Mouse (Mus musculus): ENCODE results near the gene Ppp3ca.

Gene Ppp3ca

DNA sequence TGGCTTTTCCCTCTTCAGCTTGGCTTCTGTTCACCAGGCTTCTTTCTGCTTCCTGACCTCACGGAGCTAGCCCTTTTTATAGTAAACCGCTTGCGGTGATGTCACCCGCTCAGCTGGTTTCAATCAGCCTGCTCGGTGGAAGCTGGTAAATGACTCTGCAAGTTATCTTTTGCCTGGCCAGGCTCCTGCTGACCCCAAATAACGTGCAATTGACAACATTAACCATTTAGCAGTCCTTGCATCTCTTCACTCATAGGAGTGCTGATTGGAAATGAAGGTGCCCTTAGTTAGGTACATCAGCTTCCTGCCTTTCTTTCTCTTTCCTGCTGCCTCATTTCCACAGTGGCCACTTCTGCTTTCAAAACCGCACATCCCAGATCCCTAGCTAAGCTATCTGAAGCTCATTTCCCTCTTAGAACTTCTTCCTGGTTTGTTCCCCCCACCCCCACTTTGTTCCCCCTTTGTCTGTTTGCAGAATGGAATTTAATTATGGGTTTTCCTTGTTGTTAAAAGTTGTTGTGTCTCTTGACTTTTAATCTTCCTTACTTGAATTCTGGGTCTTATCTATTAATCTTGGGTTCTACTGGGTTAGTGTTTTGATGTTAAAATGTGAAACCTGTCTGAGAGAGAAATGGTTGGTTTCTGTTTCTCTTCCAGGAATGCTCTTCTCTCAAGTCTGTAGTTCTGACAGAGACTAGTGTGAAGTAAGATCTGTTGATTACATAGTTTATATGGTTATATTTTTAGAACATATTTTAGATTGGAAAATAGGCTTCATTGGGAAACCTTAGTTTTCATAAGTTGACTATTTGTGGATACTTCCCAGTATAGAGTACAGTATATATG lies 55.6 kb downstream of the Ppp3ca start:
- DNase-seq (ENCODE audit: low spot score in 2 of 2) = peak; percentile 41 to 64

DNA sequence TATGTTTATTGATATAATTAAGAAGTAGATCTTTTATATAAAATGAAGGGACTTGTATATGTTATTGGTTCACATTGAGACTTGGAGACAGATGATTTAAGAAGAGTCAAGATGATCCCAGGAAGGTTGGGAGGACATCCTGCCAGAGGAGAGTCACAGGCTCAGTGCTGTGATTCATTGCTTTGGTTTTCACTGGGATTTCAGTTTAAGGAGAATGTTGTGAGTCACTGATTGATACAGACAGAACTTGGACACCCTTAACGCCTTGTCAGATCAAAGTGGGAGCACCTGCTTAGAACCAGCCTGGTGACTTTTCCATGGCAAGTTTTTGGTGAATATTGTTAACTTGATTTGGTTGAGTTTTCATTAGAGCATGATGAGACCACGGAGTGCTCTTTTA lies 58.0 kb downstream of the Ppp3ca start:
- DNase-seq (ENCODE audit: low spot score in 2 of 2) = no peak

DNA sequence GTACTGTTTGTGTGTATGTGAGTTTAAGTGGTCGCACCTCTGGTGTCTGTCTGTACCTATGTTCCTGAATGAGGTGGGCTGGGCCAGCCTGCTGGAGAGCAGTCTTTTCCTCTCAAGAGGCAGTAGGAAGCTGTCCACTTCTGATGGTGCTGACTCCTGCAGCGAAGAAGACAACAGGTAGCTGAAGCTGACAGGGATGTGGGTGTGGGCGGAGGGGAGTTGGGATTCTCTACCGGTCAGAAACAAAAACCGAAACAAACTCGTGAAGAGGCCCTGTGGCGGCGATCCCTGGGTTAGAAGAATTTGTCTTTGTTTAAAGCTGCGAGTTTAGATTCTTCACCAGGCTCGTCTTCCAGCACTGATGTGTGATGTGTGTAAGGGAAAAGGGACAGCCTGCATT lies 60.1 kb downstream of the Ppp3ca start:
- DNase-seq (ENCODE audit: low spot score in 2 of 2) = no peak

DNA sequence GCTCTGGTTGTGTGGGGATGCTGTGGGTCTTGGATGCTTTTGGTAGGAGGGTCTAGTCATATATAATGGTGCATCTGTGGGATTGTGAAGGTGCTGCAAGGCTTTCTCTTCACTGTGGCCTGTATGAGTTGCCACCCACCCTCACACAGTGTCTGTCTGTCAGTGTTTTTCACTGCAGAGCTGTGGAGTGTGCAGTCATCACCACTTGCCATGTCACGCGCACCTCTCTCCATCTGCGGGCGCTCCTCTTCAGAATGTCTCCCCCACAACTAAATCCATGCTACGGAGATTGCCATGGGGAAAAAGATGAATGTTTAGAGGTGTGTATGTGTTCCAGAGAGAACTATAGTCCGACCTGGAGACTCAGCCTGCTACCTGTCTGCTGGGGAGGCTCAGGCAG lies 61.7 kb downstream of the Ppp3ca start:
- no peak for DNase-seq (ENCODE audit: low spot score in 2 of 2)

DNA sequence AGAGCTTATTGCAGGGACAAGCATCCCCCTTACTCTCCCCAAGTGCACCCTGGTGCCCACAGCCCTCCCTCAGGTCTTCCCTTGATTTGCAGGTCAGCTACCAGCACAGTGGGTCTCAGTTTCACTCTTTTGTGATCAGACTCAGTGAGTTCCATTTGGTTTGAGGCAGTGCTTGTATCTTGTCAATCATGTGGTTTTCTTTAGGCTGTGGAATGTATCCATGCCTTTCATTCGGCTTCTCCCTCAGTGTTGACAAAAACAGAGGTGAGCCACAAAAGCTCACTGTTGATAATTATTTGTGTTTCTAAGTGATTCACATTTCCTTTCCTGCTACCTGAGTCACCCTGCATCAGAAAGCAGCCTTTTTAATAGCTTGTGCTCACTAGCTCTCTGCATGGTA lies 66.1 kb downstream of the Ppp3ca start:
- DNase-seq (ENCODE audit: low spot score in 2 of 2) = no peak

DNA sequence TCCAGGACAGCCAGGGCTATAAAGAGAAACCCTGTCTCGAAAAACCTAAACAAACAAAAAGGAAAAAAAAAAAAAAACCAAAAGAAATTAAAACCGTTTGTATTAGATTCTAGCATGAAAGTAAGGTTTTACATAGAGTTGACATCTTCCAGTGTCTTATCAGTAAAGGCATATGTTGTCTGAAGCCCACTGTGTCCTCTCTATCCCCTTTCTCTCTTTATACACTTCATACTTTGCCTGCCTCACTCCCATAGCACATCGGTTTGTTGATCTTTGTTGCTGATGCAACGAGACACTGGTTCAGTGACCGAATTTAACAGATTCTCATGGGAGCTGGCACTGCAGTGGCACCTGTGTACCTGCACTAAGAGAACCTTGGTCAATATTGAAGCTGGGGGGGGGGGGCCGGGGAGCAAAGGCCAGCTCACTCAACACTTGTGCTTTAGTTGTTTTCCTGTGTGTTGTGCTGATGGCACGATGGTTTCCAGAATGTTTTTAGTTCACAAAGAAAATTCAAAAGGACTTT lies 66.9 kb downstream of the Ppp3ca start:
- DNase-seq (ENCODE audit: low spot score in 2 of 2) = no peak

DNA sequence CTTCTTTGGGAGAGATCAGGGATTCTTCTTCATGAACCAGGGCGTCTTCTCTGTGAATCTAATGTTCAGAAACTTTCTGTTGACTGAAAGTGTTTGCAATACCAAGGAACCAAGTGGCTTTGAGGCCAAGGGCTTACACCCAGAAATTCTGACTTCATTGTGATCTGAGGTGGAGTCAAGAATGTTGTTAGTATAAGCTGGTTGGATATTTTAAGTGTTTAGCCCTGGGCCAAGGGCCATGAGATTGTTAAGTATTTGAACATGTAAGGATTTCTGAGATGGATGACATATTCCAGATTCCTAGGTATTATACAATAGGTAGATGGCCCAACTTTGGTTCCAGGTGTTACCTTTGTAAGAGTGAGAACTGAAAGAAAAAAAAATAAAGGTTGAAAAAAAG lies 68.5 kb downstream of the Ppp3ca start:
- no peak for DNase-seq (ENCODE audit: low spot score in 2 of 2)

DNA sequence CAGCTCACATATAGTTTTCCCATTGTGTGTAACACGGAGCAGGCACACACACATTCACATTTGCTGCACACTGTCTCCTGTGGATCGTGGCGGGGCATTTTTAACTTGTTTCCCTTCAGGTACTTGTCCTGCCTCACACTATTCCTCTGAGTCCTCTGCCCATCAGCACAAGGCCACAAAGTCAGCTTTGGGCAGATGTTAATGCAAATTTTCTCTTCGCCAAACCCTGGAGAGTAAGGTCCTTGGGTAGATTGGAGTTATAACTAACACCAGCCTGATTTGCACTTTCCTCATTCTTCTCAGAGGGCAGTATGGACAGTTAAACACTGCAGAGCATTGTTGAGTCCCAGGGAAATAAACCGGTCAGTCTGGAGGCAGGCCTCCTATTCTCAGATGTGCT lies 69.0 kb downstream of the Ppp3ca start:
- DNase-seq (ENCODE audit: low spot score in 2 of 2) = no peak

DNA sequence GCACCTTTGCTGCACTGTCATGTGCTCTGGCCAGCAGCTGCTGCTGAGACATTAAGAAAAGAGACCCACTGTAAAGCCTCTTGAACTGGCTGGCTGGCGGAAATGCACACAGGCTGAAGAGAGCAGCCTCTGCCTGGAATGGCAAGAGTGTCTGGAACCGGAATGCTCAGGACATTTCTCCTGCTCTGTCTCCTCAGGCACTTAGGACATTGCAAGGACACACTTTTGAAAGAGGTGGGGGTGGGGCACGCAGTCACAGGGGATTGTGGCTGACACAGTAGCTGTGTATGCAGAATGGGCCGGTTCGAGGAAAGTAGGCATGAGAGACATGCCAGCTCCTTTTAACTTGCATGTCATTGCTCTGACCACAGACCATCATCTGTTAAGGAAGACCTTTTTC lies 71.7 kb downstream of the Ppp3ca start:
- DNase-seq (ENCODE audit: low spot score in 2 of 2) = no peak

DNA sequence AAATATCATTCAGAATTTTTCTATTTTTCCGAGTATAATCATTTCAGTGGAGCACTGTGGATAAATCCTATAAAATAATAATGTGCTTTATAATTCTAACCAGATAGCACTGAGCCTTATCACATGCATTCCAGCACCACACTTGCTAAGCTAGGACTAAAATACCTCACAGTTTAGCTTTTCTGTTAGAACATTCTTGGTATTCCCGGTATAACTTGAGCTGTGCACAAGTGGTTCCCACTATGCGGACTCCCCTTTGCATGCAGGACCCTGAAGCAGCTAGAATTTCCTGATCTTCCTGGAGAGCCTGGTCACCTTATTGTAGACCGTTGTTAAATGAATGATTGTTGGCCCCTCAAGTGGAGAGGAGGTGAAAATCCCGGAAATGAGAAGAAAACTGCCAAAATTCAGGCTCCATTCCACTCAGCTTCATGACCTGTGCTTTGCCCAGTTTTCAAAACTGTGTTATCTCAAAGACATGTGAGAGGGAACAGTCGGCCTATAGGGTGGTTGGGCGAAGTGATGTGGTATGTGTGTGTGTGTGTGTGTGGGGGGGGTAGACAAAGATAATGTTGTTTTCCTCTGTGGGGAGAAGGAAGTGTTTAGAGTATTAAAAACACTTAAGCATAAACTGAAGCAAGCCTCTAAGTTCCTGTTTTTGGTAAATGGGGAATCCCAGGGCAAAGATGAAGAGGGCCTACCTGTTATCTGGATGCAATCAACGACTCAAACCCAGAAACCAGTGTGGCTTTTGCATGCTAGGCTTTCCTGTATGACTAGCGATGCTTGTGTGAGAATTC lies 72.5 kb downstream of the Ppp3ca start:
- DNase-seq (ENCODE audit: low spot score in 2 of 2) = no peak

DNA sequence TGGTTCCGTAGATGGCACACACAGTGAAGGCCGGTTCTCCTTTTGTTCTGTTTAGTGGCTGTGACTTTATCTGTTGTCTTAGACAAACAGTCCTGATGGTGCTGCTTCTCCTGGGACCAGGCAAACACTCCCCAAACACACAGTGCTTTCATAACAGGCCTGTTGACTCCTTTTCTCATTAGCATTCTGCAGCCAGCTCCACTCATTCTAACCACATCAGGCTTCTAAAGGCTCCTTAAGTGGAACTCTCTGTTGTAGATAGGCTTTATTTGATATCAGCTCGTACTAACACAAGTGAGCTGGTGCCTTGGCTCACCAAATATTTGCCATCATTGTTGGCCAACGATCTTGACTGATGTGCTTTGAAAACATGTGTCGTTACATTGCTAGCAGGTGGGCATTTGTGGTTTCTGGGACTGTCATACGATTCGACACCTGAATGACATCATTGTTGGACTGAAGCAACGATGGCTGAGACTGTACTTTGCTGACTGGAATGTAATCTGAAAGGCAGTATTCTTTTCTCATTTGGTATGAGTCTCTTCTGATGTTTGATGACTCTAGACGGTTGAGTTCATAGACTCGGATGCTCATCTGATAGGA lies 74.5 kb downstream of the Ppp3ca start:
- DNase-seq (ENCODE audit: low spot score in 2 of 2) = no peak

DNA sequence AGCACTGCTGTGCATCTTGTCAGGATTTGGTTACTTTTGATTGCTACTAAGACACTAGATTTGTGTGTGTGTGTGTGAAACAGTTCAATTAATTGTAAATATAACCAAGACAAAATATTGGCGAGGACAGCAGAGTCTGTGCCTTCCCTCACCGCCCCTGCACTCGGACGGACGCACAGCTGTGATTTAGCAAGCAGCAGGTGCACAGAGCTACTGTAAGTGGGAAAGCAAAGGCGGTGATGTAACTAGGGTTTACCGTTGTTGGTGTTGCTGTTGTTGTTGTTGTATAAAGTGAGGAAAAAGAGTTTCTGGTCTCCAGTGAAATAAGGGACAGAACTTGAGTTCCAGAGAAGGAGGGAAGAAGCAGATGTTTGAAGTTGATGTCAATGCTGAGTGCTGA lies 75.5 kb downstream of the Ppp3ca start:
- DNase-seq (ENCODE audit: low spot score in 2 of 2) = no peak

DNA sequence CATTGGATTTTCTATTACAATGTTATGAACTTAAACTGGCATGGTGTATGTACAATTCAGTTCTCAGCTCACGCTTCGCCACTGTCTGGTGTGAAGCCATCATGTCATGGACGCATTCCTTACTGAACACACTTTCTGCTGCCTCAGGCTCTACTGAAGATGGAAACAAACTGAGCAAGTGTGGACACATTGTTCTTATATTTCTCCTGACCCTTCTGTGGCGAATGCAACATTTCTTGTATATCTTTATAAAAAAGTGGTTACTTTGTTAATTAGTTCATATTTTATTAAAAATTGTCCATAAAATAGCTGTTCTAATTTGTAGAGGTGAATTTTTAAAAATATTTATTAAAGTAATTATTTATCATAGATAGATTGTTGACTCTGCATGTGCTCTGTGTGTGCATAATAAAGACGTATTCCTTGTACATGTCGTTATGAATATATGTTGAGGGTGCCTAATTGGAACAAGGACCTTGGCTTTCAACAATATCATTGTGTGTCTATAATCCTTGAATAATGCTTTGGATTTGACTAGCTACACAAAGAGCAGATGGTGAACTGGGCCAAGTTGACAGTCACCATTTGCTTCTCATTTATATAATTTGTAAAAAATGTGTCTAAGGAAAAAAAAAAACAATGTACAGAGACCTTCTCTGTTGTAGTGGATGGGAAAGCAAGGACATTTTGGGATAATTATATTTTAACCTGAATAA lies 79.0 kb downstream of the Ppp3ca start:
- DNase-seq (ENCODE audit: low spot score in 2 of 2) = no peak

DNA sequence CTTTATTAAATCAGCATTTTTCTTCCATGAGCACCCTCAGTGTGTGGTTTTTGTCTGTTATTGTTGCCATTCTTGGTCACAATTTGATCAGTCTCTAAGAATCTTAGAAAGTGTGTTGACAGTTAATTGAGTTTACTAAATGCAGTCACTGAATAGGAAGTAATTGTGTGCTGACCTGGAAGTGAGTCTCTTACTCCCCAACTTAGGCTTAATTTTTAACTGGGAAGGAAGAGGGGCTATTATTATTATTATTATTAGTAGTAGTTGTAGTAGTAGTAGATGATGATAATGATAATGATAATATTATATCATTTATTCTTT lies 79.5 kb downstream of the Ppp3ca start:
- no peak for DNase-seq (ENCODE audit: low spot score in 2 of 2)

DNA sequence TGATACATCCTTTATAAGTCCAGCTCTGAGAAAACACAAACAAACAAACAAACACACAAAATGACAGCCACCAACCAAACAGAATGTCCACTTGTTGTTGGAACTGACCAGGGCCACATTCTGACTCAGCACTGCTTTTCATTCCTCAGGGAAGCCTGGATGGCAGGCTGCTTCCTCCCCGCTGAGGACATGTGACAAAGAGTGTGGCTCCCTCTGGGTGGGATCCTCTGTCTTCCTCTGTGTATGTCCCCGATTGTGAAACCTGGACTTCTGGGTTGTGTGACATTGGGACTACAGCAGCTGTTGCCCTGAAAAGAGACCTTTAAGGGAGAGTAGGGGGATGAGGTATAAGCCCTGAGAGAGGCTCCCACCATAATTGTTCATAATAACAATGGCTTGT lies 80.0 kb downstream of the Ppp3ca start:
- no peak for DNase-seq (ENCODE audit: low spot score in 2 of 2)

DNA sequence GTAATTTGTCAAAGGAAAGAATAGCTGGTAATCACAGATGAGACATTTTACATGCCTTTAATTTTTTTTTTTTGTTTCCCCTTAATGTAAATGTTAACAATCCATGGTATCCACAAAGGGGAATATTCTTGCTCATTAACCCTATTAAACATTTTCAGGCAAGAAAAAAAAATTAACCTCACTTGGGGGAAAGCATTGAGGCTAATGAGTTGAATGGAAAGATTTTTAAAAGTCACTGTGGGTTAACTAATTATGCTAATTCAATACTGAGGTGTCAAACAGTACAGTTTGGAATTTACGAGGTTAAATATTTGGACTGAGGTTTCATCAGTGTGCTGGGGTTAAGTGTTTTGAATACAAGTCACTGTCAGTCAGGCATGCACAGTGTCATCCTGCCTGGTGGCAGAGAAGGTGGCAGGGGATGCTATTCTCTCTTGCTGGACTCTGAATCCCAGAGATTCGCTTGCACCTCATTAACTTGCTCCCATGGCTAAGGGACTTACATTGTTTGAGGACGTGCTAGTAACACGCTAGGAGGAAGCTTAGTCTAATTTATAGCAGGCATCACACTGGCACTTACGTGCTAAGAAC lies 82.3 kb downstream of the Ppp3ca start:
- DNase-seq (ENCODE audit: low spot score in 2 of 2) = no peak

DNA sequence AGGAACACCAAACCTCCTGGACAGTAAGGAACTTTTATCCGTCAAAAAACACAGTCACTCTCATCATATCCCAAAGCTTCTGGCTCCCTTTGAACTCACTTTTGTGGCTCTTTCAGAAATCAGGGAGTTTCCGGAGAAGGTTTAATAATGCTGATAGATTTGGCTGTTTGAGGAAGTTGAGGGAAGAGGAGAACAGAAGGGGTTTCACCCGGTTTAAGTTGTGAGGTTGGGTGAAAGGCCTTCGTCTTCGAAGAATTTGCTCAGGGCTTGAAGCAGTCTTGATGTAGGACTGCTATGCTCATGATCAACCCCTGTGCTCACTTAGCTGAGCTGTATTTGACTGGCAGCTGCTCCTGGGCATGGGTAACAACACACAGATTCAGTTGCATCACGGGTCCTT lies 86.2 kb downstream of the Ppp3ca start:
- DNase-seq (ENCODE audit: low spot score in 2 of 2) = no peak

DNA sequence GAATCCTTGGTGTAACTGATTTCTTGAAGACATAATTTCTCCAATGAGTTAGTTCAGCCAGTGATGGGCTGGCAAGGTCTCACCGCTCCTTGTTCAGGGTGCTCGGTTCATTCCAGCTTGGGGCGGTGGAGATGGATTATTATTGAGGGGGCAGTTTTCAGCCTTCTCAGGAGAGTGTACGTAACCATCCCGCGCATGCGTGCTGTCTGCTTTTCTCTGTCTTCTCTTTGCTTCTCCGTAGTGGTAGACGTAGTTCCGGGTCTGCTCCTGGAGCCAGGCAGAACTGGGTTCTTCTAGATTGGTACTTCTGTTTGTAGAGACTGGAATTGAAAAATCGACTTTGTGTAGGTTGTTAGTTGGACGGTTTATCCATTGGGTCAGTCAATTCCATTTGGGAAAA lies 89.5 kb downstream of the Ppp3ca start:
- no peak for DNase-seq (ENCODE audit: low spot score in 2 of 2)

DNA sequence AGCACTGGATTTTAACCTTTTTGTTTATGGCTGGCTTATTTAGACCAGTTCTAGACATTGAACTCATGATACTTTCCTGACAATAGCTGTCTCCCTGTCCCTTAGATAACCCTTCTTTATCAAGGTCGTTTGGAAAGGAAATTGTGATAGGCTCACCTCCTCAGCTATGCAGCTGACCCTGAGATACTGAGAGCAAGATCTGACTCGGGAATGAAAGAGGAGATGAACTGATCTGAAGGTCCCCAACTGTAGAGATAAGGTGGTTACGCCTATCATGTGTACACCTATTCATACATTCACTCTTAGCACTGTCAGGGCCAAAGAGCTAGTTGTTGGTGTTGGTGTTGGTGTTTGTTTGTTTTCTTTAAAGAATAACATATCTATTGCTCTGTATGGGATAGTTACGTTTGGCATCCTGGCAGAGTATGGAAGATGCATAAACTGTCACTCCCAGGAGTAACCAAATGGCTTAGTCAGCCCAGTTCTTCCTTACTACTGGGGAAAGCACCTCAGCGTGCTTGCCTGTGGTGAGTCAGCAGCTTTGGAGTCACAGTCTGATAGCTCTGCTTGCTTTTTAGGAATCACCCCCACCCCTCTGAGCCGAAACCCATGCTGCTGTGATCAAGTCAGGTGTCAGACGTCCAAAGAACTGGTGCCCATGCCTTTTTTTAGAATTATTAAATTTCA lies 91.5 kb downstream of the Ppp3ca start:
- no peak for DNase-seq (ENCODE audit: low spot score in 2 of 2)

DNA sequence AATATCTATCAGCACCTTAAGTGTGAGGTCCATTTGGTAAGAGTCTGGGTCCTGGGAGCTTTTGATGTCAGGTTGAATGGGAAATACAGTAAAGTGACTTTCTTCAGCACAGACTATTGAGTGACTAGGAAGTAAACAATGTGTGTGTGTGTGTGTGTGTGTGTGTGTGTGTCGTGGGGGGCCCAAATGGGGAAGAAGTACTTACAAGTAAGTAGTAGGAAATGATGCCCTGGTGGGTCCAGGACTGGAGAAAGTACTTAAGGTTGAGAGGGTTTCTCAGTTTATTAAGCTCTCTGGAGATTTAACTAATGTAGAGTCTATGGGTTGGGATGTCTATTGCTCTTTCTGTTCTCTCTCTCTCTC lies 92.0 kb downstream of the Ppp3ca start:
- DNase-seq (ENCODE audit: low spot score in 2 of 2) = no peak

DNA sequence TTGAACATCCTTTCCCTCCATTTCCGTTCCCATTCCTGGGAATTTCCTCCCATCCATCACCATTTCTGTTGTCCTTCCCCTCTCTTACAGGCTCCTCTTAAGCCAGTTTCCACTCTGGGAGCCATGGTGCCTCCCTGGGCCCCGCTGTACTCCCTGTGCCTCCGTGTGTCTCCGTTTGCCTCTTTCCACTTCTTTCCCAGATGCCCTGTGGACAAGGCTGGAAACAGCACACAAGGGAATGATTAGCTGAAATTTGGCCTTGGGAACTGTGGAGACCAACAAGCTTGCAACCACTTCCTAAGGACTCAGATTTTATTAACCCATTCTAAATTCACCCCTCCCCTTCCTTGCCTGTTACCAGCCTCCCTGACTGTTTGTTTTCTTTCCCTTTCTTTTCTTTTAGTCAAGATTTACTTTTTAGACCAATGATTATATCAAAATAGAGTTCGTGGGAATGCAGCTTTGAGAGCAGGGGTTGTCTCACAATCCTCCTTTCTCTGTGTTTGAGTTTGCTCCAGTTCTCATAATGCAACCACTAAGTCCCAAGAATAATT lies 93.9 kb downstream of the Ppp3ca start:
- DNase-seq (ENCODE audit: low spot score in 2 of 2) = no peak

All from urinary bladder, postnatal 4 days (tissue).